Mouse (Mus musculus): ENCODE measurements at regions not wholly inside any gene's neighbourhood (a gene's known extent, or its start where the extent isn't known, plus 50 kb on each side); places are given as distances from the start of the nearest gene placed in this dataset.

- no peak overlapping the region for H3K4me3 ChIP-seq (replicated peaks; ENCODE audit: insufficient read depth, low read depth, low read length)
- no peak overlapping the region for H3K27ac ChIP-seq (ENCODE audit: insufficient read depth, low read length)
- no peaks in the 10 kb centered on the region for H3K27me3 ChIP-seq (ENCODE audit: control insufficient read depth, insufficient read depth, low read length)
- TF ChIP-seq POLR2A (IDR thresholded peaks at IDR 0.05; ENCODE audit: borderline replicate concordance, insufficient read depth, low read length): no peak
- no peak for TF ChIP-seq CTCF (IDR thresholded peaks at IDR 0.05; ENCODE audit: borderline replicate concordance, insufficient read depth, low read depth, low read length)
- no peak for DNase-seq
- H3K4me1 ChIP-seq (ENCODE audit: control insufficient read depth, insufficient read depth, low read length): peaks cover 5% of the 10 kb centered on the region
- WGBS: 94% methylated on average over 1 of the region's 1 CpGs
Measured at GRCm38 (mm10) chr2:178624907-178625306, 194.6 kb downstream of the Cdh26 start.

DNA sequence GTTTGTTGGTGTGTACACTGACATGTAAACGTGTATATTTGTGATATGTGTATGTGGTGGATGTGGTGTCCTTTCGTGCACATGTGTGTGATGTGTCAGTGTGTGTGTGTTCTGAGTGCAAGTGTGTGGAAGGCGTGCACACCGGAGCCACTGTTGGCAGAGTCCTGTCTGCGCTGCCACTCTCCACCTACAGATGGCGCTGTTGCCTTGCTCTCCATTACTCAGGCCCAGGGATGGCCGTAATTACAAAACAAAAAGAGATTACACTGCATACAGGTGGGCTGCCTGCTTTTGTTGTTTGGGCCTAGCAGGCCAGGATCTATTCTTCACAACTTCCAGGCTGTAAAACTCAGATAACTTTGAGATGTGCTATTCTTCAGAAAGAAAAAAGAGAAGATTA is 199.4 kb downstream of the Cdh26 start:
- TF ChIP-seq CTCF (IDR thresholded peaks at IDR 0.05; ENCODE audit: borderline replicate concordance, insufficient read depth, low read depth, low read length) (peak; percentile 83), POLR2A (IDR thresholded peaks at IDR 0.05; ENCODE audit: borderline replicate concordance, insufficient read depth, low read length) (no peak)
- 33% methylated on average over 7 of the region's 7 CpGs for WGBS
- H3K27ac ChIP-seq (ENCODE audit: insufficient read depth, low read length): no peak overlapping the region
- DNase-seq: peak; percentile 15 to 46
- H3K4me1 ChIP-seq (ENCODE audit: control insufficient read depth, insufficient read depth, low read length): peaks cover 5% of the 10 kb centered on the region
- H3K4me3 ChIP-seq (replicated peaks; ENCODE audit: insufficient read depth, low read depth, low read length): no peak overlapping the region
- H3K27me3 ChIP-seq (ENCODE audit: control insufficient read depth, insufficient read depth, low read length): no peaks in the 10 kb centered on the region

DNA sequence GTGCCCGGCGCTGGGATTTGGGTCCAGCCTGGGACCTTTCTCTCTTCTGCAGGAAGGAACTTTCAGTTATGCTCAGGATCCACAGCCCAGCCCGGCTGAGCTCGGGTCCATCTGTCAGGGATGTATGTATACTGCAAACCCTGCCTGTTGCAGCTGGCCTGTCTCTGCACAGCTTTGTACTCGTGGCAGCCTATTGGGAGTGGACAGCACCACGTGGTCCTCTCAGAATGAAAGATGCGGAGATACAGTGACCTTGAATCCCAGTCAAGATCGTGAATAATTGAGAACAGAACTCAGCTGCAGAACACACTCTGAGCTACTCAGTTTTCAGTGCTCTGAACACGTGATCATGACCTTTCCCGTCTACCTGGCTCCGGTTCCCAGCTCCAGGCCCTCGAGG is 200.2 kb downstream of the Cdh26 start:
- no peak overlapping the region for H3K4me3 ChIP-seq (replicated peaks; ENCODE audit: insufficient read depth, low read depth, low read length)
- WGBS: 77% methylated on average over 12 of the region's 12 CpGs
- no peak for TF ChIP-seq POLR2A (IDR thresholded peaks at IDR 0.05; ENCODE audit: borderline replicate concordance, insufficient read depth, low read length)
- TF ChIP-seq CTCF (IDR thresholded peaks at IDR 0.05; ENCODE audit: borderline replicate concordance, insufficient read depth, low read depth, low read length): no peak
- no peaks in the 10 kb centered on the region for H3K27me3 ChIP-seq (ENCODE audit: control insufficient read depth, insufficient read depth, low read length)
- no peak for DNase-seq
- peaks cover 5% of the 10 kb centered on the region for H3K4me1 ChIP-seq (ENCODE audit: control insufficient read depth, insufficient read depth, low read length)
- H3K27ac ChIP-seq (ENCODE audit: insufficient read depth, low read length): no peak overlapping the region

DNA sequence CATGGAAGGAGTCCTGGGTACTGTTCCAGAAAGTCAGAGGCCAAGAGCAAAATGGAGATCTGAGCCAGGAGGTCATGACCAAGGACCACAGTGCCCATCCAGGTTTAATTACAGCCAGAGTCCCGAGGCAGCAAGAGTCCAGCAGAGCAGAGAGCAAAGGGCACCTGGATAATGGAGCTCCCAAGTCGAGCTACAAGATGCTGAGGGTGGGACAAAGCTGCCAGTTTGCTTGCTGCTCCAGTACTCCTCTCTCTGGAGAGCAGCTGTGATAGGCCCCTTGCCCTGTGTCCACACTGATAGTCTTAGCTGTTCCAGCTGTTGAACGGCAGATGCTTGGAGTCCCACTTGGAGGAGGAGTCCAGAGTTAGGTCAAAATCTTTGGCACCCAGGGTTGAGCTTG is 201.0 kb downstream of the Cdh26 start:
- TF ChIP-seq POLR2A (IDR thresholded peaks at IDR 0.05; ENCODE audit: borderline replicate concordance, insufficient read depth, low read length) (no peak), CTCF (IDR thresholded peaks at IDR 0.05; ENCODE audit: borderline replicate concordance, insufficient read depth, low read depth, low read length) (no peak)
- DNase-seq: no peak
- 63% methylated on average over 3 of the region's 3 CpGs for WGBS
- Histone ChIP-seq H3K4me1 (ENCODE audit: control insufficient read depth, insufficient read depth, low read length) (peaks cover 5% of the 10 kb centered on the region), H3K27me3 (ENCODE audit: control insufficient read depth, insufficient read depth, low read length) (no peaks in the 10 kb centered on the region), H3K4me3 (replicated peaks; ENCODE audit: insufficient read depth, low read depth, low read length) (no peak overlapping the region), H3K27ac (ENCODE audit: insufficient read depth, low read length) (no peak overlapping the region)

DNA sequence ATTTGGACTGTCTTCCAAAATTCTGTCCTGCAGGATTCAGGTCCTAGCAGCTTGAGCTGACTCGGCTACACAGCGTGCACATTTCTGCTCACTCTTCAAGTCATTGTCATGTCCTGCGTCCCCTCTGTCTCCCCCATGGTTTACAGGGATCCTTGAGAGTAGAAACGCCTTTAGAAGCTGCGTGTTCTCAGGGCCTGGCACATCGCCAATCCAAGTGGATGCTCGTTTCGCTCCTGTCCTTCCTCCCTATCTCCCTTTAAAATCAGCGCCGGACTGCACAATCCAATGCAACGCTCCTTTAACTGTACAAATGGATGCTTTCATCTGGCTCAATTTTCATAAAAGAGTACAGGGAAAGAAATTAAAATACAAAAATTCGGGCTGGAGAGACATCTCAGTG is 201.6 kb downstream of the Cdh26 start:
- Histone ChIP-seq H3K27me3 (ENCODE audit: control insufficient read depth, insufficient read depth, low read length) (no peaks in the 10 kb centered on the region), H3K4me3 (replicated peaks; ENCODE audit: insufficient read depth, low read depth, low read length) (no peak overlapping the region), H3K27ac (ENCODE audit: insufficient read depth, low read length) (no peak overlapping the region), H3K4me1 (ENCODE audit: control insufficient read depth, insufficient read depth, low read length) (peaks cover 5% of the 10 kb centered on the region)
- no peak for DNase-seq
- 41% methylated on average over 12 of the region's 12 CpGs for WGBS
- no peak for TF ChIP-seq POLR2A (IDR thresholded peaks at IDR 0.05; ENCODE audit: borderline replicate concordance, insufficient read depth, low read length)
- TF ChIP-seq CTCF (IDR thresholded peaks at IDR 0.05; ENCODE audit: borderline replicate concordance, insufficient read depth, low read depth, low read length): no peak

DNA sequence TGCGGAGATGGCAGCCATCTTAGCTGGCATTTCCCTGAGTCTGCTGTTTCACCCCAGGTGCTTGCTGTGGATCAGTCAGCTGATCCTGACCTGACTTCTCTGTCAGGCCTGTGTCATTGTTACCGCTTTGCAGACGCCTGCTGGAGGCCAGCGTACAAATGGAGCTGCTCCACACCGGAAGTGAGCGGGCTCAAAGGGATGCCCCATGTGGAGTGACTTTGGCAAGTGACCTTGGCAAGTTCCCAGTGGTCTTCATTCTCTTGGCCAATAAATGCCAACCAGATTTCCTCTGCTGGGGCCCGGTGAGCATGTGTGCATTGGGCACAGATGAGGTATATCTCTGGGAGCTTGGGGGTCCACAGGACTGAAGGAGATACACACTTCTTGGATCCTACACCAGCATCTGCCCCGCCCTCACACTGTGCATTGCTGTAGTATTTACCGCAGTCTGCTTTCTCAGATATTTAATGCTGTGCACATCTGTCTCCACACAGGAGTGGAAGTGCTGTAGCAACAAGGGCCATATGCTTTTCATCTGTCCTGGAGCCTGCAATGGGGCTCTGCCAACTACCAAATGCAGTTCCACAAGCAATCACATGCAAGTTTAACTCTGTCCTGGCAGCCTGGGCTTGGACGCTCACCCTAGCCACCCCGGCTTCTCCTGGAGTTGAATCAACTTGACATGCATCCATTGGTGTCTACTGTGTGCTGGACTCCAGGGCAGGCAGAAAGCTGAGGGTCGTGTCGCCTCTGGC is 202.7 kb downstream of the Cdh26 start:
- TF ChIP-seq CTCF (IDR thresholded peaks at IDR 0.05; ENCODE audit: borderline replicate concordance, insufficient read depth, low read depth, low read length): no peak
- TF ChIP-seq POLR2A (IDR thresholded peaks at IDR 0.05; ENCODE audit: borderline replicate concordance, insufficient read depth, low read length): no peak
- Histone ChIP-seq H3K27ac (ENCODE audit: insufficient read depth, low read length) (no peak overlapping the region), H3K4me3 (replicated peaks; ENCODE audit: insufficient read depth, low read depth, low read length) (no peak overlapping the region), H3K27me3 (ENCODE audit: control insufficient read depth, insufficient read depth, low read length) (no peaks in the 10 kb centered on the region), H3K4me1 (ENCODE audit: control insufficient read depth, insufficient read depth, low read length) (no peaks in the 10 kb centered on the region; the same call in none of the 2 replicates)
- 45% methylated on average over 13 of the region's 13 CpGs for WGBS
- DNase-seq: no peak

GRCm38 (mm10) chr2:178634116-178634515 is 203.8 kb downstream of the Cdh26 start:
- Histone ChIP-seq H3K4me3 (replicated peaks; ENCODE audit: insufficient read depth, low read depth, low read length) (no peak overlapping the region), H3K27me3 (ENCODE audit: control insufficient read depth, insufficient read depth, low read length) (no peaks in the 10 kb centered on the region), H3K4me1 (ENCODE audit: control insufficient read depth, insufficient read depth, low read length) (no peaks in the 10 kb centered on the region), H3K27ac (ENCODE audit: insufficient read depth, low read length) (no peak overlapping the region)
- no peak for TF ChIP-seq POLR2A (IDR thresholded peaks at IDR 0.05; ENCODE audit: borderline replicate concordance, insufficient read depth, low read length)
- no peak for TF ChIP-seq CTCF (IDR thresholded peaks at IDR 0.05; ENCODE audit: borderline replicate concordance, insufficient read depth, low read depth, low read length)
- 30% methylated on average over 10 of the region's 10 CpGs for WGBS
- no peak for DNase-seq

DNA sequence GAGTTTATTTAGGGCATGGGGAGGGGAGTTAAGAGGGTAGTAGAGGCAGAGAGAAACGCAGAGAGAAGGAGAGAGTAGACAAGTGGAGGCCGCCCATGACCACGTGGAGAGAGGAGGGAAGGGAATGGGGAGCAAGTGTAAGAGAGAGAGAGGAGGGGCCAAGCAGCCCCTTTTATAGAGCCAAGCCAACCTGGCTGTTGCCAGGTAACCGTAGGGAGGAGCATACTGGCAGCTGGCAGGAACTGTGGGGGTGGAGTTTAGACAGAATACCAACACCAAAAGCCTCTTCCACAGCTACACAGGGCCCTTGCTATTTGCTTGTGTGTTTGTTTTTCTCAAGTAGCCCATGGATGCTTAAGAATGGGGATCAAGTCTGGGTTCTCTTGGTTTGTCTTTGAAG is 205.4 kb downstream of the Cdh26 start:
- H3K4me1 ChIP-seq (ENCODE audit: control insufficient read depth, insufficient read depth, low read length): no peaks in the 10 kb centered on the region
- H3K27ac ChIP-seq (ENCODE audit: insufficient read depth, low read length): no peak overlapping the region
- no peaks in the 10 kb centered on the region for H3K27me3 ChIP-seq (ENCODE audit: control insufficient read depth, insufficient read depth, low read length)
- 45% methylated on average over 4 of the region's 4 CpGs for WGBS
- H3K4me3 ChIP-seq (replicated peaks; ENCODE audit: insufficient read depth, low read depth, low read length): no peak overlapping the region
- no peak for DNase-seq
- TF ChIP-seq CTCF (IDR thresholded peaks at IDR 0.05; ENCODE audit: borderline replicate concordance, insufficient read depth, low read depth, low read length) (no peak), POLR2A (IDR thresholded peaks at IDR 0.05; ENCODE audit: borderline replicate concordance, insufficient read depth, low read length) (no peak)
